Mouse (Mus musculus) kidney, adult 2 months (tissue): ENCODE measurements around the gene Ntn5.

Experiments
- CTCF ChIP-seq: fragments of 200-500 bp; conservative IDR thresholded peaks from 2 replicates; pipeline ENCODE4 v1.5.1; 2011; ENCODE audit warnings: low read depth, mild to moderate bottlenecking, control low read depth, low read length, moderate library complexity, mixed read lengths; ENCODE audit not compliant: insufficient read depth, insufficient read length
- POLR2A ChIP-seq: fragments of 200-500 bp; IDR thresholded peaks from one replicate; pipeline ENCODE4 v1.6.1; 2011; ENCODE audit warnings: low read depth, low read length, control low read depth

DNA sequence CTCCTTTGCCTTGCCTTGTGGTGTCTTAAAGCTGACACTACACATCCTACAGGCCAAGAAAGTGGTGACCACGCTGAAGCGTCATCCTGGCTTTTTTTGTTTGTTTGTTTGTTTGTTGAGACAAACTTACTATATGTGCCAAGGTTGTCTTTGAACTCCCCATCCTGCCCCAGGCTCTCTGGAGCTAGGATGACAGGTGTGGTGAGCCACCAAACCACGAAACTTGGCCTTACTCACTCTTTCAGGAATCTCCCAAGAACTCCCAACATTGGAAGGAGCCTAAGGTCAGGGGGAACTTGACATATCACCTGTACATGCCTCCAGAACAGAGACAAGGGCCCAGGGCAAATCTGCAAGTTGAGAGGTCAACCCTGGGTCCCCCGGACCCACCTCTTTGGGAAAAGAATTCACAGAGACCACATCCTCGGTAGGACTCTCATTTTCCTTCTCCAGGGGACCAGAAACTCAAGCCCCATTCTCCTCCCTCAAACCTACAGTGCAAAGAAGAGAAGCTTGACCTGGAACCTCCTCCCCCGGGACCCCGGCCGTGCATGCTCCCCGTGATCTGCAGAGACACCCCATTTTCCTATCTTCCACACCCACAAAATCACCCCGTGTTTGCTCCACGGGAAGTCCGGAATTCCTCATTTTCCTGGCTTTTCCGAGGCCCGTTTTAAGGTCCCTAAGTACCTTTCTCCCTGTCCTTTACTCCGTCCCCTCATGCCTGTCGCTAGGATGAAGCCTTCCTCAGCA is 41.1 kb upstream of the Ntn5 start:
- TF ChIP-seq POLR2A (no peak), CTCF (no peak)
